Mouse (Mus musculus): ENCODE results near the gene Dnajc17. TPM values are rescaled to one million over a fixed set of nuclear protein-coding genes. Genes with fewer than 3 reads are reported as not detected.

The Dnajc17 gene
- 22.1 and 24.5 TPM in 2 replicates for total RNA-seq (2014; rRNA removed)
- polyA plus RNA-seq (2015; fragmentation: Nextera tagmentation; extraction: Ambion mirVana) = 24.5 and 25.9 TPM in 2 replicates

DNA sequence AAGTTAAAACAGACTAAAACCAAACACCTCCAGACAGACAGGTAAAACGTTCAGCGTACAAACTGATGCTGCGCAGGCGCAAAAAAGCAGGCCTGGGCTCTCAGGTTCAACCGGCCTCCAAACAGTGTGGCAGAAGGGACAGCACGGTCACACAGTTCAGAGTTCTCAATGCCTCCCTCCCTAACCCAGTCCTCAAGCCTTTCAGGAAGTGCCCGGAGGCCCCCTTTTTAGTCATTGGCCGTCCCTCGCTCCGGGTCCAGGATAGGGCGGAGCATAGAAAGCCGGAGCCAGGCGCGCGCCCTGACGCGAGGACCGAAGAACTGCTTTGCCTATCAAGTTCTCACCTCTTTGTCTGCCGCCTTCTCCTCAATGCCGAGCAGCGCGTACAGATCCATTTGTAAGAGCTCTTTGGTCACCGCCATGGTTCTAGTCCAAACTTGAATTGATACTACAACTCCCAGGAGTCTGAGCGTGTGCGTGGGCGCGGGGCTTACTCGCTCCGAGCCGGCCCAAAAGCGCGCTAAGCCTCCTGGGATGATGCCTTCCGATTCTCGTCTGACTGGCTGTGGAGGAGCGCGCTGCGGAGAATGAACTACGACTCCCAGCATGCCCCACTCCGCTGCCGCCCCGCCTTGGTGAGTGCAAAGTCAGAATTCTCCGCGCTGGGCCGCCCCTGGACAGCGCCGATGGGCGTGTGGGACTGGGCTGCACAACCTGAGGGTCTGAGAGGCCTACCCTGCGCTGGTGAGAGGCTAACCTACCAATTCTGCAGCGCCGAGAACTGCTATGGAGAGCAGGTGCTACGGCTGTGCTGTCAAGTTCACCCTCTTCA lies at the start of gene Dnajc17, which contains the start of gene Zfyve19:
TSS of gene Dnajc17 (minus strand) at position 452 of the 832 bp plus-strand sequence.
TSS of gene Zfyve19 (plus strand) at position 274 of the 832 bp plus-strand sequence.
- DNase-seq (ENCODE audit: low spot score) = peak; percentile 98
- Histone ChIP-seq H3K4me1 (ENCODE audit: insufficient read depth, low read length) (peaks cover 3% of the 10 kb centered on the region; the same call in 1 of the 2 replicates), H3K9me3 (ENCODE audit: low read length) (no peaks in the 10 kb centered on the region), H3K9ac (replicated peaks; ENCODE audit: low read length, poor library complexity, severe bottlenecking) (peak within 1 kb of the TSS; percentile 74), H3K4me3 (ENCODE audit: low read depth, low read length) (peak within 1 kb of the TSS; percentile 50), H3K36me3 (ENCODE audit: insufficient read depth, low read length) (peaks cover 18% of the 10 kb centered on the region; the same call in 1 of the 2 replicates), H3K27me3 (ENCODE audit: insufficient read depth, low read length) (no peaks in the 10 kb centered on the region), H3K4me2 (ENCODE audit: low read depth, low read length, poor library complexity, severe bottlenecking) (peak within 1 kb of the TSS; percentile 60), H3K27ac (ENCODE audit: low read depth, low read length) (peak within 1 kb of the TSS; percentile 72)
- peak; percentile 96 for ATAC-seq (ENCODE audit: low FRiP score)
- no peak for TF ChIP-seq CTCF (IDR thresholded peaks at IDR 0.05)
- WGBS = under 1% methylated on average over 51 of the region's 51 CpGs

GRCm38 (mm10) chr2:119254976-119255375 lies 46.4 kb upstream of the Dnajc17 start:
- no peak overlapping the region for H3K9ac ChIP-seq (replicated peaks; ENCODE audit: low read length, poor library complexity, severe bottlenecking)
- no peaks in the 10 kb centered on the region for H3K4me1 ChIP-seq (ENCODE audit: insufficient read depth, low read length)
- no peak for ATAC-seq (ENCODE audit: low FRiP score)
- H3K36me3 ChIP-seq (ENCODE audit: insufficient read depth, low read length) = no peaks in the 10 kb centered on the region
- H3K9me3 ChIP-seq (ENCODE audit: low read length) = no peaks in the 10 kb centered on the region
- no peak for DNase-seq (ENCODE audit: low spot score)
- no peak overlapping the region for H3K27ac ChIP-seq (ENCODE audit: low read depth, low read length)
- WGBS = 4% methylated on average over 7 of the region's 7 CpGs
- no peak for TF ChIP-seq CTCF (IDR thresholded peaks at IDR 0.05)
- no peak overlapping the region for H3K4me2 ChIP-seq (ENCODE audit: low read depth, low read length, poor library complexity, severe bottlenecking)
- no peak overlapping the region for H3K4me3 ChIP-seq (ENCODE audit: low read depth, low read length)
- H3K27me3 ChIP-seq (ENCODE audit: insufficient read depth, low read length) = peaks cover 6% of the 10 kb centered on the region; the same call in 1 of the 2 replicates

DNA sequence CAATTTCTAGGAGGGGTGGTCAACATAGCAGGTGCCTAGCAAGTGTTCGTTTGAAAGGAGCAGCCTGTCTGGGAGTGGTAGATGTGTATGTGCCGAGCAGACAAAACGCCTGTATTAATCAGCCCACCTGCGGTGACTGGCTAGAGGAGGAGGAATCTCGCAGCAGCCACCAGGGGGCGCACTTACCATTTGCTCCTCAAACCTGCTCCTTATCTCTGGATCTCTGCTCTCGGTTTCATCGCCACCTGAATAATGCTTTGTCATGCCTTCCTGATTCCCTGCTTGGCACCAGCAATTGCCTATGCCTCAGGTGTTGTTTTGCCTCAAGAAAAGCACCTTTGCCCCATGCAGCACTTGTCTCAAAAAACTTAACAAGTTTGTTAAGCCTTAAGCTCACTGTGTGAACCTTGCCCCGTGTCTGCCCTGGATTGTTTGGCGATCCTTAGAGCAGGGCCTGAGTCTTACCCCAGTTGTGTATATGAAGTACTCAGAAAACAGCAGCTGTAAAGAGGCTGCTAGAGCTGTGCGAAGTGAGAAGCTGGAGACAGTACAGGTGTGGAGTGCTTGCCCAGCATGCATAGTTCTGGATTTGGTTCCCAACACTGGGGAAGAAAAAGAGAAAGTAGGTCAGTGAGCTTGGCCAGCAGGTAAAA lies 42.4 kb upstream of the Dnajc17 start:
- no peaks in the 10 kb centered on the region for H3K4me1 ChIP-seq (ENCODE audit: insufficient read depth, low read length)
- no peaks in the 10 kb centered on the region for H3K36me3 ChIP-seq (ENCODE audit: insufficient read depth, low read length)
- DNase-seq (ENCODE audit: low spot score) (peak; percentile 82), ATAC-seq (ENCODE audit: low FRiP score) (no peak)
- H3K9ac ChIP-seq (replicated peaks; ENCODE audit: low read length, poor library complexity, severe bottlenecking) = no peak overlapping the region
- TF ChIP-seq CTCF (IDR thresholded peaks at IDR 0.05) = peak; percentile 84
- no peak overlapping the region for H3K4me3 ChIP-seq (ENCODE audit: low read depth, low read length)
- H3K4me2 ChIP-seq (ENCODE audit: low read depth, low read length, poor library complexity, severe bottlenecking) = no peak overlapping the region
- no peaks in the 10 kb centered on the region for H3K9me3 ChIP-seq (ENCODE audit: low read length)
- no peak overlapping the region for H3K27ac ChIP-seq (ENCODE audit: low read depth, low read length)
- 19% methylated on average over 11 of the region's 11 CpGs for WGBS
- H3K27me3 ChIP-seq (ENCODE audit: insufficient read depth, low read length) = peaks cover 6% of the 10 kb centered on the region; the same call in 1 of the 2 replicates

DNA sequence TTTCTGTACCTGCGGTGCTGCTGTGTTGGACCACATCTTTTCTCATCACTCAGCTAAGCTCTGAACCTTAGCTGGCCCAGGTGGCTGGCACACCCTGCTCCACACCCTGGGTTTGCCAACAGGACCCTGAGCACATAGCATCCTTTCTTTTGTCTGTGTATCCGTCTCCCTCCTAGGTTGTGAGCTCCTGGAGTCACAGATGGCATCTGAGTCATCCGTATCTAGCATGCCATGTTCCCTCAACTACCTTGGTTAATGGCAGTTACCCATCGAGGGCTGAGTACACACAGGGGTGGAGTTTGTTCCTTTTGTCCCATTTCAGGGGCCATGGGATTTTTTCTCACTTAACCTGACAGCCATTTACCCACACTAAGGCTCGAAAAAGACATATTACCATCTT lies 41.8 kb upstream of the Dnajc17 start:
- no peak overlapping the region for H3K4me2 ChIP-seq (ENCODE audit: low read depth, low read length, poor library complexity, severe bottlenecking)
- ATAC-seq (ENCODE audit: low FRiP score) = no peak
- no peak for DNase-seq (ENCODE audit: low spot score)

DNA sequence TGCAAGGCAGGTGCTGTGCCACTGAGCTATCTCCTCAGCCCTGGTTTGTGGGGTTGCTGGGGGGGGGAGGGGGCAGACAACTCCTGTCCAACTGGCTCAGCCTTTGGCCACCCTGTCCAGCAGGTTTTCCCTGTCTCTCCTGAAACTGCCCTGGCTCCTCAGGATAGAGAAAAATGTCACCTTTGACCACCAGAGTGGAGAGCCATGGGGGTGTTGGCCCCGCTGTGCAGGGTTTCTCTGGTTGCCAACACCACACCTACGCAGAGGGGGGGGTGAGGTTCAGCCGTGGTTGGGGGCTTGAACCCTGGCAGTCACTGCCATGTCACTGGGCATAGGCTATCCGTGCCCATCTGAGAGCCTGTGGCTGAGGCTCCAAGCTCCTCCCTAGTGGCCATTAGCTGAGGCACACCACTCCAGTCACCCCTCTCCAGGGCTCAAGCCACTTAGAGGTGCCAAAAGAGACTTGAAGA lies 41.0 kb upstream of the Dnajc17 start:
- H3K36me3 ChIP-seq (ENCODE audit: insufficient read depth, low read length) = no peaks in the 10 kb centered on the region
- 83% methylated on average over 4 of the region's 4 CpGs for WGBS
- no peak overlapping the region for H3K4me2 ChIP-seq (ENCODE audit: low read depth, low read length, poor library complexity, severe bottlenecking)
- no peak overlapping the region for H3K4me3 ChIP-seq (ENCODE audit: low read depth, low read length)
- H3K9ac ChIP-seq (replicated peaks; ENCODE audit: low read length, poor library complexity, severe bottlenecking) = no peak overlapping the region
- no peaks in the 10 kb centered on the region for H3K27me3 ChIP-seq (ENCODE audit: insufficient read depth, low read length)
- no peak overlapping the region for H3K27ac ChIP-seq (ENCODE audit: low read depth, low read length)
- no peak for ATAC-seq (ENCODE audit: low FRiP score)
- no peaks in the 10 kb centered on the region for H3K4me1 ChIP-seq (ENCODE audit: insufficient read depth, low read length)
- H3K9me3 ChIP-seq (ENCODE audit: low read length) = no peaks in the 10 kb centered on the region
- no peak for TF ChIP-seq CTCF (IDR thresholded peaks at IDR 0.05)
- DNase-seq (ENCODE audit: low spot score) = no peak

More for the DNA sequence above, 41.8 kb upstream of the Dnajc17 start:
- 72% methylated on average over 5 of the region's 5 CpGs for WGBS
- Histone ChIP-seq H3K27ac (ENCODE audit: low read depth, low read length) (no peak overlapping the region), H3K9me3 (ENCODE audit: low read length) (no peaks in the 10 kb centered on the region), H3K4me3 (ENCODE audit: low read depth, low read length) (no peak overlapping the region), H3K4me1 (ENCODE audit: insufficient read depth, low read length) (no peaks in the 10 kb centered on the region), H3K9ac (replicated peaks; ENCODE audit: low read length, poor library complexity, severe bottlenecking) (no peak overlapping the region), H3K27me3 (ENCODE audit: insufficient read depth, low read length) (peaks cover 4% of the 10 kb centered on the region; the same call in 1 of the 2 replicates), H3K36me3 (ENCODE audit: insufficient read depth, low read length) (no peaks in the 10 kb centered on the region)
- no peak for TF ChIP-seq CTCF (IDR thresholded peaks at IDR 0.05)

Data from midbrain, postnatal 0 days (tissue).